Mouse (Mus musculus) kidney, embryonic 14.5 days (tissue): ENCODE data around the gene Sidt2. TPM values are rescaled to one million over a fixed set of nuclear protein-coding genes. Genes with fewer than 3 reads are reported as not detected.

Experiments used
- ATAC-seq: fragments of 200-750 bp; cut with Nextera tagmentation; 2 replicates; pipeline ENCODE4 v1.8.0; 2017; ENCODE audit warnings: moderate number of reproducible peaks, mild to moderate bottlenecking, moderate TSS enrichment, moderate library complexity; ENCODE audit not compliant: low FRiP score, low TSS enrichment
- H3K27ac ChIP-seq: fragments of 300-500 bp; sonication (generic); 2 replicates; pipeline ENCODE4 v1.5.1; 2014; ENCODE audit warnings: low read depth, mild to moderate bottlenecking, low read length, moderate library complexity, mixed read lengths
- H3K27me3 ChIP-seq: fragments of 300-500 bp; sonication (generic); 2 replicates; pipeline ENCODE4 v1.6.1; 2014; ENCODE audit warnings: mild to moderate bottlenecking, low read length; ENCODE audit not compliant: control insufficient read depth, insufficient read depth
- H3K36me3 ChIP-seq: fragments of 300-500 bp; sonication (generic); 2 replicates; pipeline ENCODE4 v1.6.1; 2014; ENCODE audit warnings: low read length, mixed read lengths; ENCODE audit not compliant: control insufficient read depth, insufficient read depth
- H3K4me1 ChIP-seq: fragments of 300-500 bp; sonication (generic); 2 replicates; pipeline ENCODE4 v1.6.1; 2014; ENCODE audit warnings: low read length, mixed read lengths; ENCODE audit not compliant: control insufficient read depth, insufficient read depth
- H3K4me2 ChIP-seq: fragments of 300-500 bp; sonication (generic); replicated peaks from 2 replicates; pipeline ENCODE4 v1.6.1; 2014; ENCODE audit warnings: low read depth, mild to moderate bottlenecking, low read length
- H3K4me3 ChIP-seq: fragments of 300-500 bp; sonication (generic); 2 replicates; pipeline ENCODE4 v1.5.1; 2014; ENCODE audit warnings: mild to moderate bottlenecking, low read length
- H3K9ac ChIP-seq: fragments of 300-500 bp; sonication (generic); 2 replicates; pipeline ENCODE4 v1.6.1; 2014; ENCODE audit warnings: low read depth, mild to moderate bottlenecking, low read length, moderate library complexity
- H3K9me3 ChIP-seq: fragments of 300-500 bp; sonication (generic); 2 replicates; pipeline ENCODE4 v1.6.1; 2016; ENCODE audit warnings: low read length; ENCODE audit not compliant: control insufficient read depth
- WGBS: fragments of 180-500 bp; shearing (Covaris S2); extraction: QIAGEN DNeasy Blood & Tissue Kit; methylation state at CpG from one replicate; pipeline ENCODE4 v1.1.7; 2014; 5-methylcytosine and 5-hydroxymethylcytosine counted together
- polyA plus RNA-seq: library from polyadenylated mRNA; unstranded; fragments of >200 nt; fragmentation: Nextera tagmentation; extraction: Ambion mirVana; gene quantifications from 2 replicates; pipeline ENCODE4 v1.2.1, GENCODE M21; 2014

Sidt2 gene
- polyA plus RNA-seq, 1 experiment from 2014 or later: 42.3 TPM

DNA sequence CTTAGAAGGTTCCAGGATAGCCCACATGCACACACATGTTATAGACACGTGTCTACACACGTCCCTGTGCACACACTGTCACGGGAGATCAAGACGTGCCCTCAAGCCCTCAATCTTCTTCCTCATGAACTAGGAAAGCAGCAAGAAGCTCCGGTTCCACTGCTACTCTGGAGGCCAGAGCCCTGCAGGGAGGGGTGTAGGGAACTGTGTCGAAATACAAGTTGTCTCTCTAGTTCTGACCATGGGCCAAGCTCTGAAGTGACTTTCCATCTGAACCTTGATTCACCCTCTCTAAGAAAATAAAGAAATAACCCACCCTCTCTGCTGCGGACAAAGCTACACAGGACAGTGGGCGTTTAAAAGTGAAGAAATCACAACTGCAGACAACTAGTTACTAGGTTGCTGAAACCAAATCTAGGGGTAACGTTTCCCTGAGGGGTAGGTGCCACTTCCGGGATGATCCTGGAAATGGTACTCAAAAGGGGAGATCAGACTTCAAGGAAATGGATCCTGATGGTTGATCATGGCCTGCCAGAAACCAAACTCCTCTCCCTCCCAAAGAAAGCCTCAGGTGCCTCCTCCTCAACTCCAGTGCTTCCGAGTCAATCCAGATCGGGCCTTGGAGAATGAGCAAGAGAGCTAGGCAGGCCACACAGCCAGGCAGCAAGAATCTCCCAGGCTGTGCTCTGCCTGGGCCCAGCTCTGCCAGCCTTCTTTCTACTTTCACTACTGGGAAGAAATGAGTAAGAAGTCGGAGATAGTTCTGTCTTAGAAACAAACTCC lies 1.4 kb downstream of the Sidt2 start:
- Histone ChIP-seq H3K9ac (peak overlapping the region; percentile 91), H3K36me3 (peaks cover 36% of the 10 kb centered on the region), H3K27me3 (no peaks in the 10 kb centered on the region), H3K4me1 (peaks cover 12% of the 10 kb centered on the region; the same call in 1 of the 2 replicates), H3K4me2 (peak overlapping the region; percentile 87), H3K9me3 (no peaks in the 10 kb centered on the region), H3K27ac (peak overlapping the region; percentile 82; the same call in 1 of the 2 replicates), H3K4me3 (peak overlapping the region; percentile 86)
- ATAC-seq: no peak
- WGBS: 46% methylated on average over 13 of the region's 13 CpGs

DNA sequence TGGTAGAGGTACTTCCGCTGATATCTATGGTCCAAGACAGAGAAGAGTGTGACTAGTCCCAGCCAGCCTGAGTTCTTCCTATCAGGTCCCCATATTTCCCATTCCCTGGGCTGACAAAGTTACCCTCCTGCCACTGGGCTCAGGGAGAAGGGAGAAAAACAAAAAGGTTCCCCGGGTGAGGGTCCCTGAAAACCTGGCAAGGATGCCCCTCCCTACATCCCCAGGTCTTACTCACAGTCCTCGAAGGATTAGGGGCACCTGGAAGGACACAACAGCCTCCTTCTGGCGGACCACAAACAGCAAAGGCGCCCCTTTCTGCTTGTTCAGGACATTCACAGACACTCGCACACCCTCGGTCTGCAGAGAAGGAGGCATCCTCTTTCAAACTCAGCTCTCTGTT lies 2.2 kb downstream of the Sidt2 start:
- Histone ChIP-seq H3K27ac (no peak overlapping the region), H3K4me2 (peak overlapping the region; percentile 87; the same call in 1 of the 2 replicates), H3K4me1 (peaks cover 12% of the 10 kb centered on the region; the same call in 1 of the 2 replicates), H3K4me3 (no peak overlapping the region), H3K27me3 (no peaks in the 10 kb centered on the region), H3K9ac (peak overlapping the region; percentile 36; the same call in 1 of the 2 replicates), H3K9me3 (no peaks in the 10 kb centered on the region), H3K36me3 (peaks cover 44% of the 10 kb centered on the region)
- no peak for ATAC-seq
- WGBS: 81% methylated on average over 7 of the region's 7 CpGs

DNA sequence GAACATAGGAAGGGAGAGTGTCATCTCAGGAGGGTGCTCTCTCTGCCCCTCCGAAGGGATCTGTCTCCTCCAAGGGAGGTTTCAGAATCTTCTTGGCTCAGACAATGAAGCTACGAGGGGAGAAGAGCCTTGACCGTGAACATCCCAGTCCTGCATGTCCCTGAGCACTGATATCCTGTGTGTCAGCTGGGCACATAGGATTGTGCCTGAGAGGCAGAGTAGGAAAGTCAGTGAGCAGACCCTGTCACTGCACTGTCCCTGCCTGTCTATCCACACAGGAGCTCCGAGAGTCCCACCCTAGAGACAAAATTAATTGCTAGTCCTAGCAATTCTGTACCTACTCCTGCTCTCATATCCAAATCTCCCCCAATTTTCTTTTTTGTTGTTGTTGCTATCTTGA lies 3.0 kb downstream of the Sidt2 start:
- no peaks in the 10 kb centered on the region for H3K27me3 ChIP-seq
- no peak overlapping the region for H3K9ac ChIP-seq
- ATAC-seq: no peak
- H3K4me2 ChIP-seq: no peak overlapping the region
- H3K36me3 ChIP-seq: peaks cover 51% of the 10 kb centered on the region
- 92% methylated on average over 4 of the region's 4 CpGs for WGBS
- peaks cover 12% of the 10 kb centered on the region; the same call in 1 of the 2 replicates for H3K4me1 ChIP-seq
- H3K9me3 ChIP-seq: no peaks in the 10 kb centered on the region
- H3K27ac ChIP-seq: no peak overlapping the region
- no peak overlapping the region for H3K4me3 ChIP-seq

DNA sequence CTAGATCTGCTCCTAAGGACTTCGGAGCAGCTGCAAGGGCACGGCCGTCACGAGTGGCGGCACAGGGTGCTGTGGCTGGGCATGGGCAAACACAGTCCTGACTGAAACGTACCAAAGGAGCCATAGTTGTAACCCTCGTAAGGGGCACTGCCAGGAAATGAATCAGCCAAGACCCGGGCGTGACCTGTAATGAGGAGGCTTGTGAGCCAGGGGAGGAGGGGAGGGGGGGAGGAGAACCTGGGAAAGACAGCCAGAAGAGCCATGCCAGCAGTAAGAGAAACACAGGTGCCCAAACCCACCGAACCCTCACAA lies 8.2 kb downstream of the Sidt2 start:
- Histone ChIP-seq H3K27me3 (no peaks in the 10 kb centered on the region), H3K27ac (no peak overlapping the region), H3K9ac (no peak overlapping the region), H3K4me2 (no peak overlapping the region), H3K9me3 (no peaks in the 10 kb centered on the region), H3K4me3 (no peak overlapping the region), H3K4me1 (no peaks in the 10 kb centered on the region), H3K36me3 (peaks cover 91% of the 10 kb centered on the region)
- 80% methylated on average over 10 of the region's 10 CpGs for WGBS
- ATAC-seq: no peak

DNA sequence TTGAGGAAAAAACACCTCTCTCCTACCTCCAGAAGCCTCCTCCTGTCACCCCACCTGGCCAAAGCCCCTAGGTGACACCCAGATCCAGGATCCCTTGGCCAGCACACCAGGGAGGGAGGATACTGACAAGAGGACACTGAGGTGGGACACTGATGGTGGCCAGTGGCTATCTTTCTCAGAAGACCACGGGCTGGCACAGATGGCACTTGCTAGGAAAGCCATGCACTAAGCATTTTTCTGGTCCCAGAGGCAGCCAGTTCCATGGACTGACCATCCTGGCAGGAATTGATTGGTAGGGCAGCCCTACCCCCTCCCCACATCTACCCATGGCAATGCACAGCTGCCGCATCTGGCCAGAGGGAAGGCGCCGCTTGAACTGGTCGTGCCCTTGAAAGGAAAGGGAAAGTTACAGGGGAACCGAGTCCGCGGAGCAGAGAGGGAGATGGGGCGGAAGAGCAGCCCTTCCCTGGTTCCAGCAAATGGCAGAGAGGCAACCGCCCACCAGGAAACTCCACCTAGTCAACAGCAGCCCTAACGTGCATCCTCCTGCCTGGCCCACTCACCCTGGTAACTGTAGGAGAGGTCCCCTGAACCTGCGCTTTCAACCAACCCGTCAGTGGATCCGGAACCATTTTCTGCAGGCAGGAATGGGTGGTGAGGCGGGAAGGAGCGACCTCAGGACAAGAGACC lies 8.7 kb downstream of the Sidt2 start:
- 86% methylated on average over 16 of the region's 16 CpGs for WGBS
- Histone ChIP-seq H3K9ac (no peak overlapping the region), H3K4me1 (no peaks in the 10 kb centered on the region), H3K36me3 (peaks cover 91% of the 10 kb centered on the region), H3K27me3 (no peaks in the 10 kb centered on the region), H3K9me3 (no peaks in the 10 kb centered on the region), H3K27ac (no peak overlapping the region), H3K4me3 (no peak overlapping the region), H3K4me2 (no peak overlapping the region)
- ATAC-seq: no peak

DNA sequence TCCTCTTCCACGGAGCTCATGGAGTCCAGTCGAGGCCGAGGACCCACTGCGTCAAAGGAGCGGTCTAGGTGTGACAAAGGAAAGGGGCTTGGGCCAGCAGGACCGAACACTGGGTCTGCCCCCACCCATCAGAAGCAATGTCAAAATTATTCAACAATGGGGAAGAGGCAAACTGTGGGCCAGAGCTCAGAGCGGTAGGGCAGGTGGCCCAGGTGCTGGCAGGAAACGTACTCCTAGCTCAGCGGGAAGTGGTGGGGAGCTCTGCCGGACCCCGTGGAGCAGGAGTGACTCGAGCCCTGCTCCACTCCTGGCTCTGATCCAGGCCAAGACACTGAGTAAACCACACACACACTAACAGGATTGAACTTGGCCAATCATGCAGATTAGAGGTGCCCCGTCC lies 9.3 kb downstream of the Sidt2 start:
- ATAC-seq: no peak
- Histone ChIP-seq H3K27me3 (no peaks in the 10 kb centered on the region), H3K4me2 (no peak overlapping the region), H3K4me1 (no peaks in the 10 kb centered on the region), H3K27ac (no peak overlapping the region), H3K9me3 (no peaks in the 10 kb centered on the region), H3K4me3 (no peak overlapping the region), H3K9ac (no peak overlapping the region), H3K36me3 (peaks cover 91% of the 10 kb centered on the region)
- 84% methylated on average over 13 of the region's 13 CpGs for WGBS

DNA sequence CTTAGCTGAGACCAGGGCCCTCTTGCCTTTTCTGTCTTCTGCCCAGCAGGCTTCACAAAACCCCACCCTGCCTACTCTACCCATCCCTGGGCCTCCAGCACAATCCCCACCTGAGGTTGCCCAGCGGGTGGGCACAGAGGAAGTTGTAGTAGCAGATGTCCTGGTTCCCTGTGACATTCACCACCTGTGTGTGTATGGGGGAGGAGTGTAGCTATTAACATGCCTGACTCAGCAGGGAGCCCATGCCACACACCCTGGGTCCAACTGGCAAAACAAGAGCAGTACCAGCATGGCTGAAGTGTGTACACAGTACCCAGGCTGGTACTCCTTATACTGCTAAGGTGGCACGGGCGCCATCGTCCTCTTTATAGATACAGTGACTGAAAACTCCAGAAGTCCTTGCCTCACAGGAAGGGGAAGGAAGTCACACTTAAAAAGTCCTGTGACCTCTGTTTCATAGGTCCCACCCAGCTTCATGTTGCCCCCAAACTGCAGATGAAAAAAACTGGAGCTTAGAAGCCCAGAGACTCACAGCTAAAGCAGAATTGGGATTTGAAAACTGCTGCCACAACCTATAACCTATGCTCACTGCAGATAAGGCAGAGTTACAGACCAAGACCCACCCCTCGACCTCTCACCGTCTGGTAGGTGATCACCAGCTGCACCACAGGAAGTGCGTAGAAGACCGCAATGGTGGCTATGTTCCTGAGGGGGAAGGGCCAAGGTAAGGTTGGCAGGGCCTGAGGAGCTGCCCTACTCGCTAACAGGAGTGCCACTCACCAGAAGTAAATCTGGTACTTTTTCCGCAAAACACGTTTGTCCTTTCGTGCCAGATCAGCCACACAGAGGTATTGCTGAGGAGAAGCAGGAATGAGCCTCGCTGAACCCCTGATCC lies 10.3 kb downstream of the Sidt2 start:
- H3K36me3 ChIP-seq: peaks cover 83% of the 10 kb centered on the region
- 81% methylated on average over 13 of the region's 13 CpGs for WGBS

DNA sequence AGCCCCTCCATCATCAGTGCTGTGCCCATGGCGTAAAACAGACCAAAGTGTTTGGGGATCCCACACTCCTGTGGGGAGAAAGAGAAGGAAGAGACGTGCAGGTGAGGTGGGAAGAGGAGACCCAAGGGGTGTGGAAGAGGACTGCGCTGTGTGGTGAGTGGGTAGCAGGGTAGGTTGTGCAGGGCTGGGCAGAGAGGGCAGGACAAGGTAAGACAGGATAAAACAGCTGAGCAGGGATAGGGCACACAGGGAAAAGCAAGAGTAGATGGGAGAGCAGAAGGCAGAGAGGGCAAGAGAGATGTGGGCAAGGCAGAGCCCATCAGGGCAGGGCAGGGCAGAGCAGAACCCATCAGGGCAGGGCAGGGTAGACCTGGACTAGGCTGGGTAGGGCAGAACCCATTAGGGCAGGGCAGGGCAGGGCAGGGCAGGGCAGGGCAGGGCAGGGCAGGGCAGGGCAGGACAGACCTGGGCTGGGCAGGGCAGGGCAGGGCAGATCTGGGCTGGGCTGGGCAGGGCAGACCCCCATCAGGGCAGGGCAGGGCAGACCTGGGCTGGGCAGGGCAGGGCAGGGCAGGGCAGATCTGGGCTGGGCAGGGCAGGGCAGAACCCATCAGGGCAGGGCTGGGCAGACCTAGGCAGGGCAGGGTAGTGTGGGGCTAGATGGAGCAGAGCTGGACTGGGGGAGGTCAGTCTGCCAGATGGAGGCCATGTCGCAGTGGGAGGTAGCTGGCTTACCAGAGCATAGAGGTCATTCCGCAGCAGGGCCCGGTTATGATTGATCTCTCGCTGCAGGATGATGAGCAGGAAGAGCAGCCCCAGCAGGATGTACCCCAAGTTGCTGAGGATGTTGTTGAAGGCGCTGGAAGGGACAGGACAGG lies 11.2 kb downstream of the Sidt2 start:
- no peak for ATAC-seq
- Histone ChIP-seq H3K27ac (no peak overlapping the region), H3K9ac (no peak overlapping the region), H3K36me3 (peaks cover 79% of the 10 kb centered on the region), H3K27me3 (no peaks in the 10 kb centered on the region), H3K4me3 (no peak overlapping the region), H3K4me1 (no peaks in the 10 kb centered on the region), H3K9me3 (no peaks in the 10 kb centered on the region), H3K4me2 (no peak overlapping the region)
- 94% methylated on average over 8 of the region's 8 CpGs for WGBS

More for the DNA sequence above, 10.3 kb downstream of the Sidt2 start:
- Histone ChIP-seq H3K4me2 (no peak overlapping the region), H3K27ac (no peak overlapping the region), H3K4me1 (no peaks in the 10 kb centered on the region), H3K27me3 (no peaks in the 10 kb centered on the region), H3K4me3 (no peak overlapping the region), H3K9ac (no peak overlapping the region), H3K9me3 (no peaks in the 10 kb centered on the region)
- ATAC-seq: no peak
